Mouse (Mus musculus): ENCODE results near the gene Pcdh7. TPM values are rescaled to one million over a fixed set of nuclear protein-coding genes. Genes with fewer than 3 reads are reported as not detected.

Gene Pcdh7
- total and polyA plus RNA-seq, 3 experiments = not detected

DNA sequence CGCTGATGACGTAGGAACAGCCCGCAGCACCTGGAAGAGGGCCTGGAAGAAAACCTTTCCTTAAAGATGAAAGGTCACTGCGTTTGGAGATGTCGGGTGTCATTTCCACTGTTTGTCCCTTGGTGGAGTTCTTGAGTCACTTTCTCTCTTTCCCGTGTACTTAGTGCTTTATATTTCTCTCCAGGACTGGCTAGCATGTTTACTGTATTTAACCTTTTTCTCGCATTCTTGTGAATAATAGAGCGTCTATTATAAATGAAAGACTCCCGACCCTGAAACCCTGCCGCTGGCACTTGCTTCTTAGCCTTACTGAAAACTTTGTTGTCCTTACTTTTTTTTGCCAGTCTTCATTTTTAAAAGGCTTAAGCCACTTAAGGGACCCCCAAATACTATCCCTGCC, 3.8 kb upstream of the Pcdh7 start:
- Histone ChIP-seq H3K4me3 (ENCODE audit: control insufficient read depth in 1 of 2, insufficient read depth in 1 of 2, low read depth in 2 of 2, low read length in 2 of 2) (no peak overlapping the region), H3K27me3 (ENCODE audit: control insufficient read depth in 1 of 2, insufficient read depth in 2 of 2, low read length in 2 of 2) (no peaks in the 10 kb centered on the region), H3K79me2 (ENCODE audit: control insufficient read depth, insufficient read depth, low read length, poor library complexity) (no peaks in the 10 kb centered on the region), H3K9me3 (replicated peaks; ENCODE audit: insufficient read depth, low read length) (no peaks in the 10 kb centered on the region), H3K9ac (ENCODE audit: control insufficient read depth, low read depth, low read length, poor library complexity, severe bottlenecking) (no peak overlapping the region), H3K27ac (ENCODE audit: control insufficient read depth, low read depth, low read length) (no peak overlapping the region), H3K4me1 (ENCODE audit: control insufficient read depth in 1 of 2, insufficient read depth in 2 of 2, low read length in 2 of 2) (no peaks in the 10 kb centered on the region), H3K36me3 (ENCODE audit: control insufficient read depth in 1 of 2, insufficient read depth in 2 of 2, low read length in 2 of 2) (no peaks in the 10 kb centered on the region)
- TF ChIP-seq ZMIZ1 (IDR thresholded peaks at IDR 0.05; ENCODE audit: low read depth, low read length) (no peak), MEF2A (IDR thresholded peaks at IDR 0.05; ENCODE audit: extremely low read depth, insufficient replicate concordance, low read depth, low read length, poor library complexity, severe bottlenecking) (no peak), SMC3 (IDR thresholded peaks at IDR 0.05; ENCODE audit: low read depth, low read length) (peak; percentile 53), ZKSCAN1 (IDR thresholded peaks at IDR 0.05; ENCODE audit: low read depth, low read length) (no peak), GABPA (IDR thresholded peaks at IDR 0.05; ENCODE audit: low read depth, low read length) (no peak), CTCF (IDR thresholded peaks at IDR 0.05 in 2 of 3, conservative IDR thresholded peaks at IDR 0.05 in 1 of 3; ENCODE audit: control insufficient read depth in 1 of 3, insufficient read depth in 1 of 3, low read depth in 2 of 3, low read length in 3 of 3, poor library complexity in 1 of 3, severe bottlenecking in 1 of 3) (peak in 1 of 3 experiments; percentile 37; a peak in 2 of 6 replicates), GATA1 (IDR thresholded peaks at IDR 0.05; ENCODE audit: low read depth, low read length) (no peak), E2F4 (IDR thresholded peaks at IDR 0.05; ENCODE audit: borderline replicate concordance, low read depth, low read length) (no peak), ZC3H11A (IDR thresholded peaks at IDR 0.05; ENCODE audit: low read depth, low read length) (peak; percentile 56), RAD21 (IDR thresholded peaks at IDR 0.05; ENCODE audit: low read depth, low read length) (peak; percentile 67)
- peak; percentile 20 for DNase-seq (ENCODE audit: low read depth, low spot score)

- Histone ChIP-seq H3K36me3 (ENCODE audit: control insufficient read depth in 1 of 2, insufficient read depth in 2 of 2, low read length in 2 of 2) (no peaks in the 10 kb centered on the region), H3K9me3 (replicated peaks; ENCODE audit: insufficient read depth, low read length) (no peaks in the 10 kb centered on the region), H3K9ac (ENCODE audit: control insufficient read depth, low read depth, low read length, poor library complexity, severe bottlenecking) (no peak overlapping the region), H3K27me3 (ENCODE audit: control insufficient read depth in 1 of 2, insufficient read depth in 2 of 2, low read length in 2 of 2) (no peaks in the 10 kb centered on the region), H3K79me2 (ENCODE audit: control insufficient read depth, insufficient read depth, low read length, poor library complexity) (no peaks in the 10 kb centered on the region), H3K27ac (ENCODE audit: control insufficient read depth, low read depth, low read length) (no peak overlapping the region), H3K4me3 (ENCODE audit: control insufficient read depth in 1 of 2, insufficient read depth in 1 of 2, low read depth in 2 of 2, low read length in 2 of 2) (no peak overlapping the region), H3K4me1 (ENCODE audit: control insufficient read depth in 1 of 2, insufficient read depth in 2 of 2, low read length in 2 of 2) (no peaks in the 10 kb centered on the region)
- TF ChIP-seq MYC (IDR thresholded peaks at IDR 0.05; ENCODE audit: low read depth, low read length) (no peak), TCF12 (IDR thresholded peaks at IDR 0.05; ENCODE audit: low read depth, low read length) (no peak), SIN3A (IDR thresholded peaks at IDR 0.05; ENCODE audit: low read length) (no peak)
- no peak for DNase-seq (ENCODE audit: low read depth, low spot score)
Measured at GRCm38 (mm10) chr5:57714621-57715523, 2.9 kb upstream of the Pcdh7 start.

Data from MEL (cell line).